Mouse (Mus musculus): Measurements from ENCODE around the gene Srrm1. TPM values are rescaled to one million over a fixed set of nuclear protein-coding genes. Genes with fewer than 3 reads are reported as not detected.

The Srrm1 gene
- polyA plus RNA-seq, 1 experiment from 2014 or later: 198 TPM

DNA sequence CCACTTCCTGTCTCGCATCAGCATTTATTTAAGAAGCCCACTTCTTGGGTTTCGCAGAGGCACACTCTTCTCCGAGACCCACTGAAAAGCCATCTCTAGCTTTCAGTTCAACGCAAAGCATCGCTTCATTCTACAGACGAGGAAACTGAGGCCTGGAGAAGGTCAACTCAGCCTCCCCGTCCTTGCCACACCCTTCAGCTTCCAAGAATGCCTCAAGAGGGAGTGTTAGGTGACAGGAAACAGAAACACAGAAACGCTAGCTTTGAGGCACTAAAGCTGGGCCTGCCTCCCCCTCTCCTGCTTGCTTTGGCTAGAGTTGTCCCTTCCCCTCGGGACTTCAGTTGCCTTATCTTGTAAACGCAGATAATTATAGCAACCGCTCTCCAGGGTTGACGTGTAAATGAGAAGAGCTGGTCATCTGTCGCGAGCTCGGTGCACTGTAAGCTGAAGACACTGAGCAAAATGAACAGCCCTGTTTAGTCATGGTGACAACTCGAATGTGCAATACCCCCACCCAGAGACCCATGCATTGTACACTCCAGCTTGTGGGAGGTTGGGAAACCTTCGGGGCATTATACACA, 39.9 kb downstream of the Srrm1 start:
- Histone ChIP-seq H3K27me3 (replicated peaks; ENCODE audit: control insufficient read depth, insufficient read depth, low read length) (no peaks in the 10 kb centered on the region), H3K4me3 (replicated peaks; ENCODE audit: low read length) (no peak overlapping the region), H3K27ac (ENCODE audit: low read length) (no peak overlapping the region), H3K9ac (replicated peaks; ENCODE audit: low read depth, low read length) (no peak overlapping the region), H3K4me2 (ENCODE audit: low read length) (no peak overlapping the region), H3K36me3 (ENCODE audit: control insufficient read depth, insufficient read depth) (peaks cover 7% of the 10 kb centered on the region), H3K9me3 (ENCODE audit: control insufficient read depth, low read length) (no peaks in the 10 kb centered on the region), H3K4me1 (replicated peaks; ENCODE audit: control insufficient read depth, insufficient read depth, low read length) (no peaks in the 10 kb centered on the region)
- ATAC-seq: no peak
- WGBS: 69% methylated on average over 17 of the region's 17 CpGs

DNA sequence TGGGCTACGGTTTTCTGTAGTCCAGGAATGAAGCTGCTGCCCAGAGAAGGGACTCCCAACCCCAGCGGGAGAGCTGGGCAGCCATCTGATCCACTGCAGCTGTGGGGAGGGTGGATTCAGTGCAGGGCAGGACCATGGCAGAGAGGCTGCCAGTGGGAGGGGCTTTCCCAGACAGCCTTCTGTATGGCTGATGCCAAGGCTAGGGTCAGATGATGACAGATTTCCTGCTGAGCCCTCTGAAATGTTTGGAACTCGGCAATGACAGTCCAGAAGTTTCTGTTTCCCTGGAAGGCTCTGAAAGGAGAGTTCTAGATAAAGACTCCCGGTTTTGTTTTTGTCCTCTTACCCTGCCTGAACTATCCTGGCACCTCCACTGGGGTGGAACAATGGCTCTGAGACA, 40.4 kb downstream of the Srrm1 start:
- ATAC-seq: no peak
- peaks cover 7% of the 10 kb centered on the region for H3K36me3 ChIP-seq (ENCODE audit: control insufficient read depth, insufficient read depth)
- no peak overlapping the region for H3K4me3 ChIP-seq (replicated peaks; ENCODE audit: low read length)
- no peaks in the 10 kb centered on the region for H3K27me3 ChIP-seq (replicated peaks; ENCODE audit: control insufficient read depth, insufficient read depth, low read length)
- no peak overlapping the region for H3K27ac ChIP-seq (ENCODE audit: low read length)
- no peak overlapping the region for H3K9ac ChIP-seq (replicated peaks; ENCODE audit: low read depth, low read length)
- H3K9me3 ChIP-seq (ENCODE audit: control insufficient read depth, low read length): no peaks in the 10 kb centered on the region
- WGBS: 40% methylated on average over 4 of the region's 4 CpGs
- no peak overlapping the region for H3K4me2 ChIP-seq (ENCODE audit: low read length)
- no peaks in the 10 kb centered on the region for H3K4me1 ChIP-seq (replicated peaks; ENCODE audit: control insufficient read depth, insufficient read depth, low read length)

DNA sequence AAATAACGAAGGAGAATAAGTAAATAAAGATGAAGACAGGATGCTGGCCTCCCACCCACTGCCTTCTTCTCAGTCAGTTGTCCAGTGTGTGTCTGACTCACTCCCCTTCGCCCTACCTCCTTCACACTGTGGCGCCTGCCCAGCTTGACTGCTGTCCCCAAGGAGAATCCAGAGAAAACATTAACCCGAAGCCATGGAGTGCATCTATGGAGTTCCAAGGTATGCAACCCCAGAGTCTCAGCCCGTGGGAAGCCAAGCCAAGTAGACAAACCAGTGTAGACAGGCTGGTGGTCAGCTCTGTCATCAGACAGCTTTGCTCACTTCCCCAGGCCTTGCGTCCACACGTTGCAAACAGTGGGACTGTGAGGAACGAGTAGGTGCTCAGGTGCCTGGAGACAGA, 42.8 kb downstream of the Srrm1 start:
- Histone ChIP-seq H3K27ac (ENCODE audit: low read length) (no peak overlapping the region), H3K9me3 (ENCODE audit: control insufficient read depth, low read length) (no peaks in the 10 kb centered on the region), H3K27me3 (replicated peaks; ENCODE audit: control insufficient read depth, insufficient read depth, low read length) (no peaks in the 10 kb centered on the region), H3K9ac (replicated peaks; ENCODE audit: low read depth, low read length) (no peak overlapping the region), H3K4me1 (replicated peaks; ENCODE audit: control insufficient read depth, insufficient read depth, low read length) (no peaks in the 10 kb centered on the region), H3K4me2 (ENCODE audit: low read length) (no peak overlapping the region), H3K4me3 (replicated peaks; ENCODE audit: low read length) (no peak overlapping the region), H3K36me3 (ENCODE audit: control insufficient read depth, insufficient read depth) (peaks cover 7% of the 10 kb centered on the region)
- WGBS: 84% methylated on average over 8 of the region's 8 CpGs
- no peak for ATAC-seq

DNA sequence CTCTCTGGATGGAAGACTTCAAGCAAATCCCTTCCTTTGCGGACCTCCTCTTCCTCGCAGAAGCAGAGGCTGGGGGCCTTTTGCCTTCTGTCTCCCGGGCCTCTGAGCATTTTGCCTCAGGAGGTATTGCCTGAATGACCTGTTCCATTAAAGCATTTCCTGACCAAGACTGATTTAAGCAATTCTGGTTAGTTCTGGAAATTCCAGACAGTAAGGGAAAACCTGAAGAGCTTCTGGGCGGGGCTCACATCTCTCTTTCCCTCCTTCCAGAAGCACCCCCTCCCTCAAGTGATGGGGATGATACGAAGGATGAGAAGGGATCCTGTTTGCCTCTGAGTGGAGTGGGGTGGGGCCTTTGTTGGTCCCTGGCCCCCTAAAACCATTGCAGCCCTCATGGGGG, 43.4 kb downstream of the Srrm1 start:
- H3K4me1 ChIP-seq (replicated peaks; ENCODE audit: control insufficient read depth, insufficient read depth, low read length): no peaks in the 10 kb centered on the region
- no peak overlapping the region for H3K9ac ChIP-seq (replicated peaks; ENCODE audit: low read depth, low read length)
- peaks cover under 1% of the 10 kb centered on the region; the same call in 1 of the 2 replicates for H3K36me3 ChIP-seq (ENCODE audit: control insufficient read depth, insufficient read depth)
- H3K4me3 ChIP-seq (replicated peaks; ENCODE audit: low read length): no peak overlapping the region
- no peaks in the 10 kb centered on the region for H3K9me3 ChIP-seq (ENCODE audit: control insufficient read depth, low read length)
- ATAC-seq: no peak
- H3K27ac ChIP-seq (ENCODE audit: low read length): no peak overlapping the region
- WGBS: 63% methylated on average over 5 of the region's 5 CpGs
- H3K27me3 ChIP-seq (replicated peaks; ENCODE audit: control insufficient read depth, insufficient read depth, low read length): no peaks in the 10 kb centered on the region
- H3K4me2 ChIP-seq (ENCODE audit: low read length): no peak overlapping the region

DNA sequence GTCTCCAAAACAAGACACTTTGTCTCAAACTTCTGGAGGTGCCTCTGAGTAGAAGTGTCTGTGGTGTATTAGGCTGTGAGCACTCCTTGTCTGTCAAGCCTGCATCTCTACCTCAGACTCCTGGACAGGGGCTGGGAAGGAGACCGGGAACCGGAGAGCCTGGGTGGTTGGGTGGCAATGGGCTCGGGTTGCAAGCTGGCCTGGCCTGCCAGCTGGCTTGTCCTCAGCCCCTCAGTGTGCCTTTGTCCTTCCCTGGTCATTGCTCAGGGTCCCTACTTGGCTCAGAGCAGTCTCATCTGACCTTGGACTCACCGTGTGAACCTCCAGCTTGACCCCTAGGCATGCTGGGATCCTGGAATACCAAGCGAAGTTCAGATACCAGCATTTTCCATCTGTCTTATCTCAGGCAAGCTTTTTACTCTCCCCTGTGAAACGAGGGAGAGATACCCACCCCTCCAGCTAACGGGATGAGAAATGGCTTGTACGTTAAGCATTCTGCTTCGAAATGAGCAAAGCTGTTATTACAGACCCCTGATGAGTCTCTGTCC, 43.9 kb downstream of the Srrm1 start:
- Histone ChIP-seq H3K27ac (ENCODE audit: low read length) (no peak overlapping the region), H3K9ac (replicated peaks; ENCODE audit: low read depth, low read length) (no peak overlapping the region), H3K36me3 (ENCODE audit: control insufficient read depth, insufficient read depth) (no peaks in the 10 kb centered on the region), H3K4me1 (replicated peaks; ENCODE audit: control insufficient read depth, insufficient read depth, low read length) (no peaks in the 10 kb centered on the region), H3K9me3 (ENCODE audit: control insufficient read depth, low read length) (no peaks in the 10 kb centered on the region), H3K4me2 (ENCODE audit: low read length) (no peak overlapping the region), H3K4me3 (replicated peaks; ENCODE audit: low read length) (no peak overlapping the region), H3K27me3 (replicated peaks; ENCODE audit: control insufficient read depth, insufficient read depth, low read length) (no peaks in the 10 kb centered on the region)
- 67% methylated on average over 9 of the region's 9 CpGs for WGBS
- no peak for ATAC-seq

DNA sequence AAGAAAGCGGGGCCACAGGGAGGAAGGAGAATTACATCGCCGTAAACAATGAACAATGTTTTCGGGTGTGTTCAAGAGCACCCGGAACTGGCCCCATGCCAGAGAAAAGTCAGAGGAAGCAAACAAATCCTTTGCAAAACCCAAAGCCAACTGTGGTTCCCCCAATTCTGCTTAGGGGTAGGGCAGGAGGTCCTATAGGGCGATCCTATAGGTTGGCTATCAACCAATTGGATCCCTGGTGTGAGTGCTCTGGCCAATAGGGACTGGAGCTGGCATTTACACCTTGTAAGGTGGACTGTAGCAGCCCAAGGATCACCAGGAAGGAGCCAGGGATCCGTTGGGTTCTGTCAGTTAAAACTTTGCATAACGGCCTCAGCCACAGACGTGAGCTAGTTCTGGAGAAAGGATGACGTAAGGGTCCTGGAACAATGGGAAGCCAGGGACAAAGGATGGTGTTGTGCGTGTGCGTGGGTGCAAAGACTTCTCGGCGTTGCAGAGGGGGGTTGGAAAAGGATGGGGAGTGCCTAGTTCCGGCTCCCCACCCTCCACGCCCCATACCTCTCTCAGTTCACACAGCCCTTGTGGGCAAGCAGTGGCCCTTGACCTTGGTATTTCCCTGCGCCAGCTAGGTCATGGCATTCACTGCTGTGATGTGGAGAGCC, 46.0 kb downstream of the Srrm1 start:
- H3K4me1 ChIP-seq (replicated peaks; ENCODE audit: control insufficient read depth, insufficient read depth, low read length): no peaks in the 10 kb centered on the region
- no peaks in the 10 kb centered on the region for H3K27me3 ChIP-seq (replicated peaks; ENCODE audit: control insufficient read depth, insufficient read depth, low read length)
- no peak overlapping the region for H3K4me3 ChIP-seq (replicated peaks; ENCODE audit: low read length)
- no peaks in the 10 kb centered on the region for H3K9me3 ChIP-seq (ENCODE audit: control insufficient read depth, low read length)
- H3K27ac ChIP-seq (ENCODE audit: low read length): no peak overlapping the region
- H3K9ac ChIP-seq (replicated peaks; ENCODE audit: low read depth, low read length): no peak overlapping the region
- WGBS: 34% methylated on average over 17 of the region's 17 CpGs
- no peak overlapping the region for H3K4me2 ChIP-seq (ENCODE audit: low read length)
- ATAC-seq: no peak
- H3K36me3 ChIP-seq (ENCODE audit: control insufficient read depth, insufficient read depth): no peaks in the 10 kb centered on the region

DNA sequence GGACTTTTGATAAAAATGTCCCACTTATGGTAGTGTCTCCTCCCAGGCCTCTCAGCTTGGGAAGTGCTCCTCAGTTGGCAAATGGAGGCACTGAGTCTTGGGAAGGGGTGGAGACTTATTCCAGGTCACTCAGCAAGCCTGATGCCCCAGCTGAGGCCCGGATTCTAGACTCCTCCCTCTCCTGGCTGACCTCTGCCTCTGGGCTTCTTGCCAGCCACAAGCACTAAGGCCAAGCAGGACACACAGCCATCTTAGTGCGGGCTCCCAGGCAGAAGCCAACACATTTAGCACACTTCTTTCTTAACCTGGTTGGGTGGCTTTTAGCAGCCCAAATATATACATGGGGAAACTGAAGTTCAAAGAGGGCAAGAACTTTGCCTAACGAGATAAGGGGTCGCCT, 46.6 kb downstream of the Srrm1 start:
- no peak for ATAC-seq
- Histone ChIP-seq H3K9ac (replicated peaks; ENCODE audit: low read depth, low read length) (no peak overlapping the region), H3K27ac (ENCODE audit: low read length) (no peak overlapping the region), H3K9me3 (ENCODE audit: control insufficient read depth, low read length) (no peaks in the 10 kb centered on the region), H3K4me2 (ENCODE audit: low read length) (no peak overlapping the region), H3K27me3 (replicated peaks; ENCODE audit: control insufficient read depth, insufficient read depth, low read length) (no peaks in the 10 kb centered on the region), H3K4me1 (replicated peaks; ENCODE audit: control insufficient read depth, insufficient read depth, low read length) (no peaks in the 10 kb centered on the region), H3K36me3 (ENCODE audit: control insufficient read depth, insufficient read depth) (no peaks in the 10 kb centered on the region), H3K4me3 (replicated peaks; ENCODE audit: low read length) (no peak overlapping the region)
- WGBS: 55% methylated on average over 4 of the region's 4 CpGs

DNA sequence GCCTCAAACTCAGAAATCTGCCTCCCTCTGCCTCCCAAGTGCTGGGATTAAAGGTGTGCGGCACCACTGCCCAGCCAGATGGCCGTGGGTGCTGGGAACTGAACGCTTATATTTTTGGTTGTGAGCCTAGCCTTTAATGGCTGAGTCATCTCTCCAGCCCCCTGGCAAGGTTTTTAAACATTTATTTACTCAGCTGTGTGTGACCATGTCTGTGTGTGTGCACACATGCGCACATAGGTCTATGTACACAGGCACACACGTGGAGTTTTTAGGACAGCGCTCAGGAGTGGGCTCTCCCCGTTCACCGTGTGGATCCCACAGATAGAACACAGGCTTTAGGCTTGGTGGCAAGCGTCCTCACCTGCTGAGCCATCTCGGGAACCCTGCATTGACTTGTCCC, 50.9 kb downstream of the Srrm1 start:
- no peak overlapping the region for H3K9ac ChIP-seq (replicated peaks; ENCODE audit: low read depth, low read length)
- no peaks in the 10 kb centered on the region for H3K9me3 ChIP-seq (ENCODE audit: control insufficient read depth, low read length)
- H3K36me3 ChIP-seq (ENCODE audit: control insufficient read depth, insufficient read depth): no peaks in the 10 kb centered on the region
- no peak overlapping the region for H3K27ac ChIP-seq (ENCODE audit: low read length)
- H3K27me3 ChIP-seq (replicated peaks; ENCODE audit: control insufficient read depth, insufficient read depth, low read length): no peaks in the 10 kb centered on the region
- 89% methylated on average over 10 of the region's 10 CpGs for WGBS
- no peak overlapping the region for H3K4me2 ChIP-seq (ENCODE audit: low read length)
- ATAC-seq: no peak
- H3K4me3 ChIP-seq (replicated peaks; ENCODE audit: low read length): no peak overlapping the region
- peaks cover 6% of the 10 kb centered on the region; the same call in 1 of the 2 replicates for H3K4me1 ChIP-seq (replicated peaks; ENCODE audit: control insufficient read depth, insufficient read depth, low read length)

DNA sequence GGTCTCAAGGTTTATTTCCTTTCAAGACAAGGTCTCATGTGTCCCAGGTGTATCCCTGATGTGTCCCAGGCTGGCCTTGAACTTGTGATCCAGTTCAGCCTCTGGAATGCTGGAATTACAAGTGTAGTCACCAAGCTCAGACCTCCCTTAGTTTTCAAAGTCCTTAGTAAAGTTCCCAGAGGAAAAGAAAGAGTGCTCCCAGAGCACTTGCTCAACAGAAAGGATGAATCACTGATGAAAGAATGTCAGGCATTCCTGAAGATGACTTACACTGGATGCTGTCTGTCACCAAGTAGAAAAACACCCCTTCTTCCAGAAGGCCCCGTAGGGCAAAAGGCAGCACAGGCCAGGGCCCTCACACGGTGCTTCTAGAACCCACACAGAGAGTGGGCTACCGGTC, 52.0 kb downstream of the Srrm1 start:
- Histone ChIP-seq H3K36me3 (ENCODE audit: control insufficient read depth, insufficient read depth) (no peaks in the 10 kb centered on the region), H3K27ac (ENCODE audit: low read length) (no peak overlapping the region), H3K4me1 (replicated peaks; ENCODE audit: control insufficient read depth, insufficient read depth, low read length) (peaks cover 6% of the 10 kb centered on the region; the same call in 1 of the 2 replicates), H3K9ac (replicated peaks; ENCODE audit: low read depth, low read length) (no peak overlapping the region), H3K4me3 (replicated peaks; ENCODE audit: low read length) (no peak overlapping the region), H3K27me3 (replicated peaks; ENCODE audit: control insufficient read depth, insufficient read depth, low read length) (no peaks in the 10 kb centered on the region), H3K4me2 (ENCODE audit: low read length) (no peak overlapping the region), H3K9me3 (ENCODE audit: control insufficient read depth, low read length) (no peaks in the 10 kb centered on the region)
- ATAC-seq: no peak
- 91% methylated on average over 3 of the region's 3 CpGs for WGBS

Data from forebrain, embryonic 16.5 days (tissue).